Mouse (Mus musculus): ENCODE results near the gene Cdkn1c. TPM values are rescaled to one million over a fixed set of nuclear protein-coding genes. Genes with fewer than 3 reads are reported as not detected.

Gene Cdkn1c
- total and polyA plus RNA-seq, 3 experiments = 10.0 to 11.9 TPM; not detected in 1

DNA sequence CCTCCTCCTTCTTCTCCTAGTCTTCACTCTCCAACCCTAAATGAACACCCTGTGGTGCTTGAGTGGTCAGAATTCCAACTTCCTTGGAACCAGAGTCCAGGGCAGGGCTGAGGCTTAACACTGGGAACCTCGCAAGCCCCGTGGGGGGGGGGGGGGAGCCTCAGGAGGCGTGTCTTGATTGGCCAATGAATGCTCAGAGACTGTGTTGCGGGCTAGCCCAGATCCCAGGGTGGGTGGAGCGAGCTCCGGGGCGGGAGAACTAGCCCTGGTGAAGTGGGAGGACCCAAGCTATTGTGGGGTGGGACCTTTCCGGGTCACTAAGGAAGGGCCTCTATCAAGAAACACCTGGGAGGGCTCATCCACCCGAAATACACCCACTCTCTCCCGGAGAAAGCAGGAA lies 14.0 kb upstream of the Cdkn1c start:
- TF ChIP-seq SIN3A (IDR thresholded peaks at IDR 0.05; ENCODE audit: low read length) (0 out of 2 replicates have a peak, but pooled peaks have one; percentile 9), KAT2A (conservative IDR thresholded peaks at IDR 0.05; ENCODE audit: low read depth, low read length) (no peak), TAL1 (IDR thresholded peaks at IDR 0.05; ENCODE audit: low read length) (no peak), NELFE (IDR thresholded peaks at IDR 0.05; ENCODE audit: low read depth, low read length) (no peak), POLR2A (IDR thresholded peaks at IDR 0.05; ENCODE audit: control insufficient read depth in 1 of 2, insufficient read depth in 1 of 2, low read depth in 1 of 2, low read length in 2 of 2, poor library complexity in 1 of 2) (no peak), MAZ (IDR thresholded peaks at IDR 0.05; ENCODE audit: low read depth, low read length) (peak; percentile 84; the same call in 1 of the 2 replicates), ZC3H11A (IDR thresholded peaks at IDR 0.05; ENCODE audit: low read depth, low read length) (no peak), E2F4 (IDR thresholded peaks at IDR 0.05; ENCODE audit: borderline replicate concordance, low read depth, low read length) (0 out of 2 replicates have a peak, but pooled peaks have one; percentile 36)
- Histone ChIP-seq H3K4me3 (ENCODE audit: control insufficient read depth in 1 of 2, insufficient read depth in 1 of 2, low read depth in 2 of 2, low read length in 2 of 2) (peak overlapping the region; percentile 55 to 68), H3K9ac (ENCODE audit: control insufficient read depth, low read depth, low read length, poor library complexity, severe bottlenecking) (peak overlapping the region; percentile 48), H3K79me2 (ENCODE audit: control insufficient read depth, insufficient read depth, low read length, poor library complexity) (no peaks in the 10 kb centered on the region), H3K9me3 (replicated peaks; ENCODE audit: insufficient read depth, low read length) (no peaks in the 10 kb centered on the region), H3K27ac (ENCODE audit: control insufficient read depth, low read depth, low read length) (no peak overlapping the region), H3K36me3 (ENCODE audit: control insufficient read depth in 1 of 2, insufficient read depth in 2 of 2, low read length in 2 of 2) (peaks cover 0 to 10% of the 10 kb centered on the region in 2 experiments; a peak in 2 of 4 replicates), H3K4me1 (ENCODE audit: control insufficient read depth in 1 of 2, insufficient read depth in 2 of 2, low read length in 2 of 2) (peaks cover 3 to 17% of the 10 kb centered on the region in 2 experiments), H3K27me3 (ENCODE audit: control insufficient read depth in 1 of 2, insufficient read depth in 2 of 2, low read length in 2 of 2) (no peaks in the 10 kb centered on the region)
- DNase-seq (ENCODE audit: low read depth, low spot score) = peak; percentile 90

DNA sequence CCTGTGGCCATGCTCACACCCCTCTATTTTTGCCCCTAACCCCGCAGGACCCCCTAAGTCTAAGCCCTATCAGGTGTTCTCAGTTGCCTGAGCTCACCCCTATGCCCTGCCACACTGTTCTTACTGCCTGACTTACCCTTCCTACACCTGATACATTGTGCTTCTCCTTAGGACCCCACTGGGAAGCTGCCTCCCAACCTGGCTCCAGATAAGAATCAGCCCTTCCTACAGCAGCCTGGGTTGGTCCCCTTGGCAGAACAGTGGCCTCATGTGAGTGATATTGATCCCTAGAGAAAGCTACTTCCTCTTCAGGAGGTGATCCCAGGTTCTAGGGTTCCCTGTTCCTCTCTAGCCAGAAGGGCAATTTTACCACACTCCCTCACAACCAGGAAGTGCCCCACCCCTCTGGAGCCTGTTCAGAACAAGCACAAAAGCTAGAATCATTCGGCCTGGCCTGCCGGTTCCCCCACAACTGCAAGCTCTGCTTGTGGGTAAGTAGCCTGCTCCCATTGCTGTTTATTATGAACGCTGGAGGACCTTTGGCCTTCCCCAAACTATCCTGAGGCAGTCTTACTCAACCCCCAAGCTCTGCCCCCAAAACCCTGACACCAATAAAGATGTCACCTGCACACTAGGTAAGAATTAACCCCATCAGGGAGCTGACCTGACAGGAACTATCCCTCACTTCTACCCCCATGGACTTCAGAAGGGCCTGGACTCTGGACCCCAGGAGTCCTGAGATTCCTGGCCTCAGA lies 12.7 kb upstream of the Cdkn1c start, which contains the start of gene Slc22a18:
TSS of gene Slc22a18 (plus strand) at position 390 of the 755 bp plus-strand sequence.
- no peaks in the 10 kb centered on the region for H3K27me3 ChIP-seq (ENCODE audit: control insufficient read depth in 1 of 2, insufficient read depth in 2 of 2, low read length in 2 of 2)
- peak; percentile 93 for DNase-seq (ENCODE audit: low read depth, low spot score)
- no peaks in the 10 kb centered on the region for H3K9me3 ChIP-seq (replicated peaks; ENCODE audit: insufficient read depth, low read length)
- no peaks in the 10 kb centered on the region for H3K79me2 ChIP-seq (ENCODE audit: control insufficient read depth, insufficient read depth, low read length, poor library complexity)
- peak within 1 kb of the TSS; percentile 26 for H3K27ac ChIP-seq (ENCODE audit: control insufficient read depth, low read depth, low read length)
- H3K4me3 ChIP-seq (ENCODE audit: control insufficient read depth in 1 of 2, insufficient read depth in 1 of 2, low read depth in 2 of 2, low read length in 2 of 2) = peak within 1 kb of the TSS; percentile 55 to 68
- peaks cover 0 to 10% of the 10 kb centered on the region in 2 experiments; a peak in 2 of 4 replicates for H3K36me3 ChIP-seq (ENCODE audit: control insufficient read depth in 1 of 2, insufficient read depth in 2 of 2, low read length in 2 of 2)
- H3K9ac ChIP-seq (ENCODE audit: control insufficient read depth, low read depth, low read length, poor library complexity, severe bottlenecking) = peak within 1 kb of the TSS; percentile 41
- H3K4me1 ChIP-seq (ENCODE audit: control insufficient read depth in 1 of 2, insufficient read depth in 2 of 2, low read length in 2 of 2) = peaks cover 7 to 25% of the 10 kb centered on the region in 2 experiments
- TF ChIP-seq ZMIZ1 (IDR thresholded peaks at IDR 0.05; ENCODE audit: low read depth, low read length) = no peak
- TF ChIP-seq POLR2AphosphoS2 (IDR thresholded peaks at IDR 0.05; ENCODE audit: low read length) = peak; percentile 57; the same call in 1 of the 2 replicates
- TF ChIP-seq USF1 (IDR thresholded peaks at IDR 0.05; ENCODE audit: low read depth, low read length) = 0 out of 2 replicates have a peak, but pooled peaks have one; percentile 4
- 0 out of 2 replicates have a peak, but pooled peaks have one; percentile 22 for TF ChIP-seq MAX (IDR thresholded peaks at IDR 0.05; ENCODE audit: low read length)
- peak; percentile 54; the same call in 1 of the 2 replicates for TF ChIP-seq GATA1 (IDR thresholded peaks at IDR 0.05; ENCODE audit: low read depth, low read length)
- peak; percentile 76 for TF ChIP-seq TBP (IDR thresholded peaks at IDR 0.05; ENCODE audit: low read depth, low read length)
- TF ChIP-seq NELFE (IDR thresholded peaks at IDR 0.05; ENCODE audit: low read depth, low read length) = peak; percentile 71
- TF ChIP-seq HCFC1 (IDR thresholded peaks at IDR 0.05; ENCODE audit: low read depth, low read length) = peak; percentile 79
- no peak for TF ChIP-seq ZC3H11A (IDR thresholded peaks at IDR 0.05; ENCODE audit: low read depth, low read length)
- no peak for TF ChIP-seq MAFK (IDR thresholded peaks at IDR 0.05; ENCODE audit: borderline replicate concordance, low read depth, low read length)
- peak; percentile 87 for TF ChIP-seq MXI1 (IDR thresholded peaks at IDR 0.05; ENCODE audit: low read depth, low read length)
- no peak; the same call in 1 of the 2 replicates for TF ChIP-seq CHD2 (IDR thresholded peaks at IDR 0.05; ENCODE audit: low read length)
- peak; percentile 87 for TF ChIP-seq MAZ (IDR thresholded peaks at IDR 0.05; ENCODE audit: low read depth, low read length)
- TF ChIP-seq RCOR1 (IDR thresholded peaks at IDR 0.05; ENCODE audit: low read depth, low read length) = 0 out of 2 replicates have a peak, but pooled peaks have one; percentile 30
- TF ChIP-seq BHLHE40 (IDR thresholded peaks at IDR 0.05; ENCODE audit: borderline replicate concordance, low read depth, low read length) = peak; percentile 41; the same call in 1 of the 2 replicates
- TF ChIP-seq ZKSCAN1 (IDR thresholded peaks at IDR 0.05; ENCODE audit: low read depth, low read length) = no peak
- no peak for TF ChIP-seq SMC3 (IDR thresholded peaks at IDR 0.05; ENCODE audit: low read depth, low read length)
- TF ChIP-seq TAL1 (IDR thresholded peaks at IDR 0.05; ENCODE audit: low read length) = no peak
- TF ChIP-seq ETS1 (IDR thresholded peaks at IDR 0.05; ENCODE audit: low read depth, low read length) = peak; percentile 78
- no peak; the same call in 1 of the 2 replicates for TF ChIP-seq KAT2A (conservative IDR thresholded peaks at IDR 0.05; ENCODE audit: low read depth, low read length)
- TF ChIP-seq SIN3A (IDR thresholded peaks at IDR 0.05; ENCODE audit: low read length) = peak; percentile 100
- peak; percentile 99 for TF ChIP-seq ELF1 (IDR thresholded peaks at IDR 0.05; ENCODE audit: low read depth, low read length)
- no peak; the same call in 1 of the 2 replicates for TF ChIP-seq ZNF384 (IDR thresholded peaks at IDR 0.05; ENCODE audit: low read depth, low read length)
- TF ChIP-seq RAD21 (IDR thresholded peaks at IDR 0.05; ENCODE audit: low read depth, low read length) = no peak
- TF ChIP-seq POLR2A (IDR thresholded peaks at IDR 0.05; ENCODE audit: control insufficient read depth in 1 of 2, insufficient read depth in 1 of 2, low read depth in 1 of 2, low read length in 2 of 2, poor library complexity in 1 of 2) = peak in 1 of 2 experiments; percentile 66; a peak in 1 of 4 replicates
- TF ChIP-seq EP300 (IDR thresholded peaks at IDR 0.05; ENCODE audit: low read depth in 1 of 2, low read length in 2 of 2) = peak; percentile 16 to 49; a peak in 3 of 4 replicates
- TF ChIP-seq UBTF (IDR thresholded peaks at IDR 0.05; ENCODE audit: borderline replicate concordance, insufficient read depth, low read depth, low read length) = no peak

Measured in MEL (cell line).